Mouse (Mus musculus) hindbrain, embryonic 10.5 days (tissue): Measurements from ENCODE around the gene Gpr107. TPM values are rescaled to one million over a fixed set of nuclear protein-coding genes. Genes with fewer than 3 reads are reported as not detected.

ENCODE experiments used
- DNase-seq: peaks from one replicate; pipeline ENCODE4 v3.0.0-alpha.2; 2017; ENCODE audit warnings: low spot score
- H3K27ac ChIP-seq: fragments of 300-500 bp; sonication (generic); 2 replicates; pipeline ENCODE4 v1.5.1; 2016; ENCODE audit warnings: mild to moderate bottlenecking, moderate library complexity
- H3K27me3 ChIP-seq: fragments of 300-500 bp; sonication (generic); 2 replicates; pipeline ENCODE4 v1.6.1; 2016; ENCODE audit warnings: mild to moderate bottlenecking; ENCODE audit not compliant: poor library complexity, insufficient read depth, severe bottlenecking
- H3K36me3 ChIP-seq: fragments of 300-500 bp; sonication (generic); 2 replicates; pipeline ENCODE4 v1.6.1; 2016; ENCODE audit warnings: mild to moderate bottlenecking, moderate library complexity
- H3K4me1 ChIP-seq: fragments of 300-500 bp; sonication (generic); replicated peaks from 2 replicates; pipeline ENCODE4 v1.6.1; 2016; ENCODE audit warnings: mild to moderate bottlenecking
- H3K4me3 ChIP-seq: fragments of 300-500 bp; sonication (generic); 2 replicates; pipeline ENCODE4 v1.5.1; 2016; ENCODE audit warnings: mild to moderate bottlenecking, moderate library complexity
- H3K9me3 ChIP-seq: fragments of 300-500 bp; sonication (generic); 2 replicates; pipeline ENCODE4 v1.6.1; 2016; ENCODE audit warnings: mild to moderate bottlenecking, moderate library complexity
- WGBS: fragments of 180-500 bp; shearing (Covaris S2); methylation state at CpG from one replicate; pipeline ENCODE4 v1.1.7; 2016; 5-methylcytosine and 5-hydroxymethylcytosine counted together
- polyA plus RNA-seq: library from polyadenylated mRNA; unstranded; fragments of >200 nt; fragmentation: Nextera tagmentation; extraction: Ambion mirVana; gene quantifications from 2 replicates; pipeline ENCODE4 v1.2.1, GENCODE M21; 2016

The Gpr107 gene
- polyA plus RNA-seq, 1 experiment from 2014 or later: 35.1 TPM

GRCm38 (mm10) chr2:31218611-31219010, 66.5 kb downstream of the Gpr107 start:
- DNase-seq: no peak
- Histone ChIP-seq H3K4me3 (no peak overlapping the region), H3K27ac (no peak overlapping the region), H3K27me3 (no peaks in the 10 kb centered on the region), H3K9me3 (no peaks in the 10 kb centered on the region), H3K4me1 (peaks cover 4% of the 10 kb centered on the region; the same call in 1 of the 2 replicates), H3K36me3 (peaks cover 40% of the 10 kb centered on the region)
- WGBS: 91% methylated on average over 3 of the region's 3 CpGs

DNA sequence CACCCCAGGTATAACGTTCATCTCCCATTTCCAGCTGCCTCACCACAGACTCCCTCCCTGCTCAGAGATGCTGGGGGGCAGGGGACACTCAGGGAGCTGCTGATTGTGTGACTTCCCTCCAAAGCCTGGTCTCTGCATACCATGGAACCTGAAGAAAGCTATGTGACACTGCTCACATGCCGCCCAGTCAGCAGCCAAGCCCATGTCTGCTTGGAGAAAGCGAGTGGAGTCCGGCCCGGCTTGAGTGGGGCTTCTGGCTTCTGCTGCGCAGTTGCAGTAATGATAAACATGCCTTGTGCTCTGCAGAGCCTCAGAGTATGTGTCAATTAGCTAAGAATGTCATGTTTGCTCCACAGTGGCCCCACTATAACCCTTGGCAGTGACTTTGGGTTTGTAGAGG, 67.4 kb downstream of the Gpr107 start:
- Histone ChIP-seq H3K36me3 (peaks cover 31% of the 10 kb centered on the region), H3K27me3 (no peaks in the 10 kb centered on the region), H3K4me1 (peaks cover 4% of the 10 kb centered on the region; the same call in 1 of the 2 replicates), H3K4me3 (no peak overlapping the region), H3K9me3 (no peaks in the 10 kb centered on the region), H3K27ac (no peak overlapping the region)
- DNase-seq: no peak
- WGBS: 84% methylated on average over 6 of the region's 6 CpGs

- H3K36me3 ChIP-seq: peaks cover 18% of the 10 kb centered on the region; the same call in 1 of the 2 replicates
- peaks cover 4% of the 10 kb centered on the region; the same call in 1 of the 2 replicates for H3K4me1 ChIP-seq
- WGBS: 70% methylated on average over 7 of the region's 7 CpGs
- H3K9me3 ChIP-seq: no peaks in the 10 kb centered on the region
- no peaks in the 10 kb centered on the region for H3K27me3 ChIP-seq
- no peak for DNase-seq
- no peak overlapping the region; the same call in 1 of the 2 replicates for H3K27ac ChIP-seq
- H3K4me3 ChIP-seq: no peak overlapping the region
Observed at GRCm38 (mm10) chr2:31220844-31221243, 68.7 kb downstream of the Gpr107 start.

DNA sequence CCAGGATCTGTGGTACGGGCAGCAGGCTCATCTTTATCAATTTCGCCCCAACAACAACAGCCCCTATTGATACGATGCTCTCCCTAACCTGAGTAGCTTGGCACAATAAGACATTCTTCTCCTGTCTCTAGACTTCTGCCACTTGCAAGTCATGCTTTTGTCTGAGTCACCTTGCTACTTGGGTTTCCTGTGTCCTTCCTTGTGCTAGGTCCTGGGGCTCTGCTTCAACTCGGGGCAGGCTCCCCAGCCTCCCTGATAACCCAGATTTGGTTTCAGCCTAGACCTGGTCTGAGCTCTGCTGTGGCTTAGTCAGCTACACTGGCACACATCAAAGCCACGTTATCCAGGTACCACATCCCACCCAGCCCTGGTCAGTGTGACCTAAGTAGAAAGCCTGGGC, 69.5 kb downstream of the Gpr107 start:
- peaks cover 13% of the 10 kb centered on the region; the same call in 1 of the 2 replicates for H3K36me3 ChIP-seq
- peaks cover 7% of the 10 kb centered on the region for H3K9me3 ChIP-seq
- no peak overlapping the region for H3K4me3 ChIP-seq
- 82% methylated on average over 5 of the region's 5 CpGs for WGBS
- no peak overlapping the region for H3K27ac ChIP-seq
- no peak for DNase-seq
- no peaks in the 10 kb centered on the region for H3K27me3 ChIP-seq
- H3K4me1 ChIP-seq: peaks cover 4% of the 10 kb centered on the region; the same call in 1 of the 2 replicates

- Histone ChIP-seq H3K4me3 (no peak overlapping the region), H3K4me1 (no peaks in the 10 kb centered on the region), H3K9me3 (peaks cover 11% of the 10 kb centered on the region), H3K36me3 (no peaks in the 10 kb centered on the region), H3K27me3 (no peaks in the 10 kb centered on the region), H3K27ac (no peak overlapping the region)
- 57% methylated on average over 1 of the region's 1 CpGs for WGBS
- DNase-seq: no peak
Observed at GRCm38 (mm10) chr2:31228768-31229311, 76.7 kb downstream of the Gpr107 start.

DNA sequence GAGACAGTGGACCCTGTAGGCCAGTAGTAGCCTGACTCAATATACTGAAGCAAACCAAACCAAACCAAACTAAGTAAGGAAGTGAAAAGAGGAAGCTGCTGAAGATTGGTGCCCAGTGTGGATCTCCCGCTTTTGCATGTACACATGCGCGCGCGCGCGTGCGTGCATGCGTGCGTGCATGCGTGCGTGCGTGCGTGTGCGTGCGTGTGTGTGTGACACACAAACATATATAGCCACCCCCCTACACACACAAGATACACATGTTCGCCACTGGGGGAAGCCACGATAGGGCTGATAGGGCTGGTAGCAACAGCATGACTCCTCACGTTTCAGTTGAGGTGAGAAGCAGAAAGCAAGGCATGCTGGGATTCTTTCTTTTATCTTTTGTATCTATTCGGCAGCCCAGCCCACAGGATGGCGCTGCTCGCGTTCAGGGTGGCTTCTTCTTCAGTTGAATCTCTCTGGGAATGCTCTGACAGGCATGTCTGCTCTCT, 87.1 kb downstream of the Gpr107 start:
- Histone ChIP-seq H3K27me3 (peaks cover 26% of the 10 kb centered on the region), H3K9me3 (no peaks in the 10 kb centered on the region), H3K4me3 (peak overlapping the region; percentile 38), H3K36me3 (no peaks in the 10 kb centered on the region), H3K4me1 (peaks cover 25% of the 10 kb centered on the region), H3K27ac (peak overlapping the region; percentile 62; the same call in 1 of the 2 replicates)
- DNase-seq: peak; percentile 46
- WGBS: 32% methylated on average over 23 of the region's 23 CpGs

DNA sequence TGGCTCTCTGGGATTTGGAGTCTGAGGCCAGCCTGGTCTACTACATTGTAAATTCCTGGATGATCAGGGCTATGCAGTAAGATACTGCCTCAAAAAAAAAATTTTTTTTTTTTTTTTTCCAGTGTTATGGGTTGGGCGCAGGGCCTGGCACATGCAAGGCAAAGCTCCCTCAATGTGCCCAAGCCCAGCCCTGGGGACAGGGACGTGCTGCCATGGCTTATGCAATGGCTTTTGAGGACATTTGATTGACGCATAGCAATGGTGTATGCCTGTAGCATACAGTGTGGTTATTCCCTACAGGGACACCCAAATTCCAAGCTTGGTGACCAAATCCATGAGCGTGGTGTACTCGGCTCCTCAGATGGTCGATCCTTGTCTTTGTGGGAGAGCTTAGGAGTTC, 87.7 kb downstream of the Gpr107 start:
- Histone ChIP-seq H3K9me3 (no peaks in the 10 kb centered on the region), H3K27ac (no peak overlapping the region), H3K27me3 (peaks cover 32% of the 10 kb centered on the region), H3K4me3 (peak overlapping the region; percentile 38; the same call in 1 of the 2 replicates), H3K4me1 (peaks cover 31% of the 10 kb centered on the region), H3K36me3 (no peaks in the 10 kb centered on the region)
- 84% methylated on average over 6 of the region's 6 CpGs for WGBS
- no peak for DNase-seq

- no peak overlapping the region for H3K27ac ChIP-seq
- no peaks in the 10 kb centered on the region for H3K9me3 ChIP-seq
- H3K4me3 ChIP-seq: no peak overlapping the region
- DNase-seq: no peak
- peaks cover 37% of the 10 kb centered on the region for H3K27me3 ChIP-seq
- no peaks in the 10 kb centered on the region for H3K36me3 ChIP-seq
- WGBS: 9% methylated on average over 7 of the region's 7 CpGs
- H3K4me1 ChIP-seq: peaks cover 46% of the 10 kb centered on the region
Observed at GRCm38 (mm10) chr2:31241639-31242038, 89.5 kb downstream of the Gpr107 start.

DNA sequence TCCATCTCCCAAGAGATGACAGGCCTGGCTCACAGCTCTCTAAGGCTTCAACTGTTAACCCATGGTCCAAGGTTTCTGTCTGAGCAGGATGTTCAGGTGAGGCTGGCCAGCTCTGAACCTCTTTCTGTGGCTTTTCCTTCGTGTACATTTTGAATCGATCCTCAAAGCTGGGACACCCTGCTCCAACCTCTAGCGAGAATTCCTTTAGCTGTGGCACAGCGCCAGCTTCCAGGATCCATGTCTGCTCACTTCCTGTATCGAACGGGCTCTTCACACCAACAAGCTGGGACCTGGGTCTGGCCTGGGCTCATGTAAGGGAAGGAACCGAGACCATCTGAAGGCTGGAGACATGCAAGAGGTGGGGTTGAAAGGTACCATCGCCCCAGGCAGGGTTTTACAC, 92.1 kb downstream of the Gpr107 start:
- no peak for DNase-seq
- Histone ChIP-seq H3K4me3 (no peak overlapping the region), H3K27me3 (peaks cover 40% of the 10 kb centered on the region), H3K36me3 (peaks cover 12% of the 10 kb centered on the region; the same call in 1 of the 2 replicates), H3K9me3 (no peaks in the 10 kb centered on the region), H3K4me1 (peaks cover 62% of the 10 kb centered on the region), H3K27ac (no peak overlapping the region; the same call in 1 of the 2 replicates)
- WGBS: 82% methylated on average over 8 of the region's 8 CpGs

DNA sequence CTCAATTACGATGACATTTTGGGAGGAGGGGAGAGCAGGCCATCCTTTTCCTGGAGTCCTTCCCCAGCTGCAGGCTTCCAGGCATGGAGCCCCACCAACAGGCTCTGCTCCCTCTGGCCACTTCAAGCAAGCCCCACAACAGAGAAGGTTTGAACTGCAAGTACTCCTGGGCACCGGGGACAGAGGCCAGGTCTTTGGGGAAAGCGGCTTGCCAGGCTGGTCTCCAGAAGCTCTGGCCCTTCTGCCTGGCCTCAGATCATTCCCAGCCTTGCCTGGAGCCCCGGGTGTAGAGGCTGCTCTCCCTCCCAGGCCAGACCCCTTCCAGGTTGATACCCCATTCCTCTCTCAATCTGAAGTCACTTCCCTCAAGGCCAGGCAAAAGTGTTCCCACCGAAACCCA, 92.9 kb downstream of the Gpr107 start:
- DNase-seq: no peak
- H3K9me3 ChIP-seq: no peaks in the 10 kb centered on the region
- H3K27me3 ChIP-seq: peaks cover 40% of the 10 kb centered on the region
- peak overlapping the region; percentile 96 for H3K27ac ChIP-seq
- H3K4me3 ChIP-seq: peak overlapping the region; percentile 94
- peaks cover 54% of the 10 kb centered on the region for H3K4me1 ChIP-seq
- peaks cover 20% of the 10 kb centered on the region; the same call in 1 of the 2 replicates for H3K36me3 ChIP-seq
- WGBS: 14% methylated on average over 5 of the region's 5 CpGs

GRCm38 (mm10) chr2:31245491-31246141, 93.5 kb downstream of the Gpr107 start, which contains the start of gene Ncs1:
TSS of gene Ncs1 (plus strand) at chr2:31245823.
- Histone ChIP-seq H3K9me3 (no peaks in the 10 kb centered on the region), H3K4me3 (peak within 1 kb of the TSS; percentile 94)

GRCm38 (mm10) chr2:31246251-31246971, 94.3 kb downstream of the Gpr107 start:
- peaks cover 62% of the 10 kb centered on the region for H3K4me1 ChIP-seq
- H3K36me3 ChIP-seq: peaks cover 27% of the 10 kb centered on the region; the same call in 1 of the 2 replicates
- H3K4me3 ChIP-seq: peak overlapping the region; percentile 94
- DNase-seq: peak; percentile 59
- peaks cover 40% of the 10 kb centered on the region for H3K27me3 ChIP-seq
- peak overlapping the region; percentile 96 for H3K27ac ChIP-seq
- H3K9me3 ChIP-seq: no peaks in the 10 kb centered on the region
- WGBS: under 1% methylated on average over 41 of the region's 41 CpGs

More at GRCm38 (mm10) chr2:31245491-31246141, 93.5 kb downstream of the Gpr107 start, which contains the start of gene Ncs1:
- Histone ChIP-seq H3K27ac (peak within 1 kb of the TSS; percentile 96), H3K4me1 (peaks cover 58% of the 10 kb centered on the region), H3K36me3 (peaks cover 25% of the 10 kb centered on the region; the same call in 1 of the 2 replicates), H3K27me3 (peaks cover 40% of the 10 kb centered on the region)
- WGBS: under 1% methylated on average over 89 of the region's 89 CpGs
- peak; percentile 80 for DNase-seq
